Mouse (Mus musculus) R1 (cell line): ENCODE measurements around the gene Inhba.

ENCODE experiments used
- DNase-seq: peaks from one replicate; pipeline ENCODE4 v3.0.0-alpha.2; 2018; ENCODE audit warnings: low read depth, low spot score

Gene Inhba

DNA sequence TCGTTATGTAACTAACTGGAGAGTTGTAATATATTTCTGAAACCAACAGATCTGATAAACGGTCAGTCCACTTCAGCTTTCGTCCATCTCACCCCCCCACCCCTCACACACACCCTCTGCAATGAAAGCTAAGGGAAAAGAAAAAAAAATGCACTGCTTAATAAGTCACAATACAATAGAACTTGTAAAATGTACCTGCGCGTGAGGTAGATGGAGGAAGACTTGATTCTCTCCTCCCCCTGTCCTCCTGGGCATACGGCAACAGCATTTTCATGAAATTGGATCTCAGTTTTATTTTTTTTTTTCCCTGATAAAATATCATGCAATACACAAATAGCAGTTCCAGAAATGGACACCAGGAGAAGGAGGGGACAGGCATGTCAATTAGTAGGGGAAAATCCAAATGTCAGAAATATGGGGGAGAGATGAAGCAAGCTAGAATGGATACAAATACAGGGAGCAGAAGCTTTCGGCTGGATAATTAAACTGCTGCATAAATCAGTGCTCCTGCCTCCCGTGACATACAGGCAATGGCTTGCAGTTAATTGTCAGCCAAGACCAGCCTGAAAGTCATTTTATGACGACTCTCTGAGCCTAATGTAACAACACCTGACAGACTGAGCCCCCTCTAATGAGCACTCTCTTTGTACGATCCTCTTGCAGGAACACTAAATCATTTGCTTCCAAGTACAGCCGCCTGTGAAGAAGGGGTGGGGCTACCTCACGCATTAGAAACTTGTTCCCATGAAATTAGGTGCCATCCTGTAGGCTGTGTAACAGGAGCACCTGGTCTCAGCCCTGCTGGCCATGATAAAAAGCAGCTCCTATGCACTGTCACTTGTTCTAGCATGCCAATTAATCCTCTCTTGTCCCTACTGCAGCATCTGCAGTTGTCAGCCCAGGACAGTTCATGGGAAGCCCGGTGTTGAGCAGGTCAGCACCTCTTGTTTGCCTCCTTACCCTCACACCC is 11.7 kb downstream of the Inhba start:
- DNase-seq: no peak

DNA sequence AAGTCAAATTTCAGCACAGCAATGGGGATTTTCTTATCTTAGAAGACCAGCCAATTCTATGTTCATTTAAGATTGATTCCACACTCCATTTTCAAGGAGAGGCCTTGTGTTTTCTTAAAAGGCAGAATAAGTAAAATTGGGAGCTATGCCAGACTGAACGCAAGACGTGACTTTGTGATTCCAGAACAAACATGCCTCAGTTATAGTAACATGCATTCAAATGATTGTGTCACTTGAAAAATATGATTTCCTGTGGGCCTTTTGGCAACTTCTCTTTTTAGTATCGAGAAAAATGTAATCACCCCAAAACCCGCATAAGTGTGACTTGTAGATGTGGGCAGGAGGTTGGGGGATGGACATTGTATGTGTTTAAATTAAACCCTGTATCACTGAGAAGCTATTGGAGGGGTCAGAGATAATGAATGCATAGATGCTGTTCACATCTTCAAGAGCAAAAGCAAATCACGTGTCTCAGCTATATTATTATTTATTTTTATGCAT is 19.0 kb downstream of the Inhba start:
- no peak for DNase-seq

DNA sequence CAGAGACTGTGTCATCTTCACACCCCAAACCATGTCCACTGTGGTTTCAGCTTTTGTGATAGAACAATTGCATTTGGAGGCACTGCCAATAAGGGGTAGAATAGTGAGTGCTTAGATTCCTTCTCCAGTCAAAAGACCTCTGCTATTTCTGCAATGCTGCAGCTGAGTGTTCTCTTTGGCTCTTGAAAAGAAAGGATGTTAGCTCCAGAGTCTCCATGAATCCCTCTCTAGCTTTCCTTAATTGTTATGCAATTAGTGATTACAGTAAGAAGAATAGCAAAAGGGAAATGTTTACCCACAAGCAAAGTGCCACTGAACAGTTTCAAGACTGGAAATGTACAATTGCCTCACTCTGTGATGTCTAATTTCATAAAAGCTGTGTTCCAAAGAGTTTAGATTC is 20.8 kb downstream of the Inhba start:
- DNase-seq: no peak

DNA sequence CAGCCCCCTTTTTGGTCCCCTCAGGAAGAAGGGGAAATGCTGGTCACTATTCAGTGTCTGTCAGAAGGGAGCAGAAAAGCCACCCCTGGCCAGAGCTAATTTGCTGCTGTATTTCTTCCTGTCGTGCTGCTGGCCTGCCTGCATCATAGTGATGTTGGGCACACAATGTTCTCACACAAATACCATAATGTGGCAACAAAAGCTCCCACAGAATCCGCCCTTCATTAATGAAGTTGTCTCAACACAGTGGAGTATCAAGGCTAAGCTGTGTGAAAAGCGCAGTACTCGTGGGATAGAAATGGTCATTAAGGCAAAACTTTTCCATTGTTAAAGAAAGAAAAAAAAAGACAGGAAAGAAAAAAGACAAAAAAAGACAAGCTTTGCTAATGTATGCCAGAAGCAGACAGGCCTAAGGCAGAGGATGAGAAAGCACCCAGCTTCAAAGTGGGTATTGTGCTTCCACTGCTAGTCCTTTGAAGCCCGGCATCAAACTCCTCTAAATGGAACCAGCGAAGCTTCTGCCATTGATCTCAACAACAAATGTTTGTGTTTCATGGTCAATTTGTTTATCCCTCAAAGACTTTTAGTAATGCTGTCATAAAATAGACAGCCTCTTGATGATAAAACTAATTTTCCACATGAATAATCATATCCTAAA is 21.4 kb downstream of the Inhba start:
- no peak for DNase-seq

DNA sequence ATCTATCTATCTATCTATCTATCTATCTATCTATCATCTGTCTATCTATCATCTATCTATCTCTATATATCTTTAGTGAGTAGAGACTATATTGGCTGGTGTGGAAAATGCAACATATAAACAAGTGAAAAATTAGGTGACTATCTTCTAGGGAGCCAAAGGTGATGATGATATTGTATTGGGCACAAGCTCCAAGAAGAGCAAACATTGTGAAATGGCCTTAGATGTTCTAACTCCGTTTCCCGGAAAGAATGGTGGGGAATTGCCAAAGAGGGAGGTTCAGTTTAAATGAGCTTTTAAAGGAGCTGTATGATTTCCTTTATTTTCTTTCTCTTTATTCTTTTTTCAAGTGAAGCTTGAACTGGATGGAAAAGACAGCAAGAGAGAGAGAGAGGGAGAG is 57.4 kb downstream of the Inhba start:
- DNase-seq: no peak

DNA sequence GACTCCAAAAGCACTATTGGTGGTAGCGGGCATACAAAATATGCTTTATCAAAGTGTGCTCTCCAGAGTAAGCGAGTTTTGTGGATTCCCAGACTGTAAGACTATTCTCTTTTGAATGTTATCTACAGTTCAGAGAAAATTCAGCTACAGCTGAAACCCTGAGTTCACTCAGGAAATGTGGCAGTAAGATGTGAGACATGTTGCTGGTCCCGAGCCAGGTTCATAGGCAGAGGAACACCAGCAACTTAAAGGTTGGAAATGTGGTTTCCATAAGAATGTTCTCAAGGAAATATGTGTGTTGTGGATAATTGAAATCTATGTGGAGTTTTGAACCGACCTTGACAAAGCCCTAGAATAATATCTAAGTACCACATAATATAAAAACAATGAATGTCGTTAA is 65.6 kb downstream of the Inhba start:
- DNase-seq: no peak

DNA sequence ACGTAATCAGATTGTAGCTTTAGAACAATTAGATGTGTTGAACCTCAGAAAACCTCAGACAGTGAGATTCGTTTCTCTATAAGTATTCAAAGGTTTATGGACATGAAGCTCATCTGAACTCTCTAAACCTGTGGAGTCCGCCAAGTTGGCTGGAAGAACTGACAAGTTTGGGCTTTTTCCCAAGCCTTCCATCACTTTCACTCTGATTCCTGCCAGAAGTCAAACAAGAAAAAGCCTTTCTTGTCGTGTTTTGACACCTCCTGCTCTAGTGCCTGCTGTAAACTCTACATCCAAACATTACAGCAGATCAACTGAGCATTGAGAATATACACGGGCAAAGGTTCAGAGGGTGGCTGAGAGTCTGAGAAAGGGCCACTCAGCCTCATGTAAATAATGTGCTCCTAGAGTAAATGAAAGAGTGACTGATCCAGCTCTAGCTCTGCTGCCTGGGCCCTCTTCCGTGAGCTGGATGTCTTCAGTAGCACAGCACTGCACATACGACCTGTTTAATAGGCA is 66.6 kb downstream of the Inhba start:
- DNase-seq: no peak

DNA sequence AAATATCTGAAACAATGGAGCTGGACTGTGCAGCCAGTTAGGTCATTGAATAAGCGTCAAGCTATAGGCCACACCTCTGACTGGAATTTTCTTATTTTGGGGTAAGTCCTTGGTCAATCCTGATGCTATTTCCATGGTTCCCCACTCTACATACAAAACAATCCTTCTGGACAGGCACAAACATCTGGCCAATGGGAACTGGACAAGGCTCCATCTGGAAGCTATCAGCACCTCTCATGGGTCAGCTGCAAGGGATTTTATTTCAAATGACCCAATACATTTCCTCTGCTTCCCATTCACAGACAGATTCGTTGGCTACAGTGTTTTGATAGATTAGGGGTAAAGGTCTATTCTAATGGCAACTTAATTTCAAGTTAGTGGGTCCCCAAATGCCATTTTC is 68.6 kb downstream of the Inhba start:
- no peak for DNase-seq
